Mouse (Mus musculus): ENCODE results near the gene Msantd2.
A peak's percentile ranks its signal among the peaks of the same experiment; 100 is the strongest.

Msantd2 gene

DNA sequence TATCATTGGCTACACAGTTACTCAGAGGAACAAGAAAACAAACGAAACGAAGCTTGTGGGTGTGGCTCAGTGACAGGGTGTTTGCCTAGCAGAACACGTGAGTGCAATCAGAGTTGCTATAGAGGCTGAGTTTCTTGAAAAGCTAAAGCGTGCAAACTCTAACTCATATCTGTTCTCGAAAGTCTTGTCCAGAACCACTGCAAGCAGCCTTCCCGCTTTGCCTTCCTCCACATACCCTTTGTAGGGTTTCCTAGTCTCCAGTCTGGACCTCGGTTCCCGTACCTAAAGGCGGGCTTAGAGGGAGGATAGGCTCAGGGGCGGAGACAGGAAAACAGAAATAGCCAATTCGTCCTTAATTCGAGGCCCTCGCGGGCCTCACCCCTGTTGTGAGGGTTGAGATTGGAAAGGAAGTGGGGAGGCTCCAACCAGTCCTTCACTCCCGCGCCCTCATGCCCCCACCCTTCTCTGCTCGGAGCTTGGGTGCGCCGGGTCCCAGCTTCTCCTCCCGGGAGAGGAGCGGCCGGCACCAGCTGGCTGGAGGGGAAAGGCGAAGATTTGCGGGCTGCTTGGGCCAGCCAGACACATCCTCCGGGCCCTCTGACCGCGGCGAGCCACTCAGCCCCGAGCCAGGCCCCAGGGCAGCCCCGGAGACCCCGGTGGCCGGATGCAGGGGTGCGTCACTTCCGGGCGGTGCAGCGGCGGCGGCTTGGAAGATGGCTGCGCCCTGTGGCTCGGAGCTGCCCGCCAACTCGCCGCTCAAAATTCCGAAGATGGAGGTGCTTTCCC, at the start of gene Msantd2:
Gene Msantd2, plus strand, starts transcription at position 709 of the 786 bp plus-strand sequence.
- peak; percentile 90 to 92 for DNase-seq (ENCODE audit: low spot score in 2 of 2)

DNA sequence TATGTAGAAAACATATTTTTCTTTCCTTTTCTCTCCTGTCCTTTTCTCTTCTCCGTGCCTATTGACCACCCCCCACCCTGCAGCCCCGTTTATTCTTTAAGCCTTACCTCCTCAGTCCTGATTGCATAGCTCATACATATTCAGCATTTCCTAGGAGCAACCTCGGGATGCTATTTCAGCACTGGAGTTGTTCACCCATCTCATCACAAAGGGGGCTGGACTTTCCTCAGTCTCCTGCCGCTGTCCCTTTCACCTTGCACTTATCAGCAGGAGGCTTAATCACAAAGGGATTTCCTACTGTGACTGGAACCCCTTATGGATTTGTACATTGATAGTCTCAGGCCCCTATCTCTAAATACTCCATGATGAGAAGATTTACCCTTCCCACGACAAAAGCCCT, 36.7 kb upstream of the Msantd2 start:
- no peak for DNase-seq (ENCODE audit: low spot score in 2 of 2)

DNA sequence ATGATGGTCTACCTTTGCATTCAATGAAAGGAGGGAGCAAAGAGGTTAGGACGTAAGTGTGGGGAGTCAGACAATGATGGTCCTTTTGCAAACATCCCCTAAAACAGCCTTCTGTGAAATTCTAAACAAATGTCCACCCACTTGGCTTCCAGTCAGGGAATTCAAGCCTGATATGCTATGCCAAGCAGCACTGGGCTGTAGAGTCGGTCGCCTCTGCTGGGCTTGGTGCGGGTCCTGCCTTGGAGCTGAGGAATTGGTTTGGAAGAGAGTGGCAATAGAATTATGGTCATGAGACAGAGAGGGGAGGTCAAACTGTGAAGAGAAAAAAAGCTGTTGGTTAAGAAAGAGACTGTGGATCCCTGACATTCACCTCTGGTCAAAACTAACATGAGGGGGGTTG, 35.8 kb upstream of the Msantd2 start:
- no peak for DNase-seq (ENCODE audit: low spot score in 2 of 2)

DNA sequence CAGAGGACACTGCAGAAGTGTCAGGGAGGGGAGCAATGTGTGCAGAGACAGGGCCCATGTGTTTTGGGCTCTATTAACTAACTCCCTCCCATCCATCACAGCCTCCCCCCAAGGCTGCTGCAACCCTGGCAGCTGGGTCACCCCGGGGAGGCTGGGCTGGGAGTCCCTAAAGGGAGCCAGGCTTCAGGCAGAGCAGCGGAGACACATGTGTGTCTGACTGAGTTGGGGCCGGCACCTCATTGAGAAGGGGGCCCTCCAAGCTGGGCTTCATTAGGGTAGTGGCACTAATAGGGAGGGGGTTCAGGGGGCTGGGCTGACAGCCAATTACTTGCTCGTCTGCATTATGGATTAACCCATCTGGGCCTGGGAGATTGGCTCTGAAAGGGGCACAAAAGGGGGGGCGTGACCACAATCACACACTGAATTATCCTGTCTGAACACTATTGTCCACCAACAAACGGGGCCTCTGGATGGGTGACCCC, 35.1 kb upstream of the Msantd2 start:
- DNase-seq (ENCODE audit: low spot score in 2 of 2) = no peak

DNA sequence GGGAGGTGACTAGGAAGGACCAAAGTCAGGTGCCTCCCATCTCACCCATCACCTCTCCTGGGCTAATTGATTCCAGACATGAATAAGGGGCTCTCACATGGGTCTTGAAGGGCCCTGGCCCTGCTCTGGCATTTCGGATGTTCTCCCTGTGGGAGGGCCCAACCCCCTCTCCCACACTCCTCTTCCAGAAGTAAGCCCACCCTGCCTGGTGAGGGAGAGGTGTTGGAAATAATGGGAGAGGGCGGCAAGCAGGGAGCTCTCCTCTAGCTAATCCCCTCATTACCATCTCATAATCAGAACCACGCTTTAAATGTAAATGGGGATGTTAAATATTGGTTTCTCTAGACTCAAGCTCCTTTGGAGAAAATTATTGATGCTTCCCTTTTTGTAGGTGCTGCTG, 34.1 kb upstream of the Msantd2 start:
- no peak for DNase-seq (ENCODE audit: low spot score in 2 of 2)

DNA sequence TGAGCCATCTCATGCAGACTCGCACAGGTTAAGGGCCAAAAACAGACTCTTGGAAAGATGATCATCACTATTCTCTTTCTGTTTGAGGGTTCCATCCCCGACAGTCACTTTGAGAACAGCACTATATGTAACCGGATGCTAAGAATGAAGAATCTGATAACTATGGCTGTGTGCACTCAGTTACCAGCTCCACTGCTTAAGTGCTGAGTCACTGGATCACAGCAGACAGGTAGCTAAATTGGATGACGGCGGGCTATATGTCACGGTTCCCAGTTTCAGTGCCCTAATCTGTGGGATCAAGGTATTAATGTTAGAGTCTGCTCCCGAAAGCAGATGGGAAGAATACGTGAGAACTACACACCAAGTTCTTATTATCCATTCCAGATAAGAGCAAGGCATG, 33.3 kb upstream of the Msantd2 start:
- no peak for DNase-seq (ENCODE audit: low spot score in 2 of 2)

DNA sequence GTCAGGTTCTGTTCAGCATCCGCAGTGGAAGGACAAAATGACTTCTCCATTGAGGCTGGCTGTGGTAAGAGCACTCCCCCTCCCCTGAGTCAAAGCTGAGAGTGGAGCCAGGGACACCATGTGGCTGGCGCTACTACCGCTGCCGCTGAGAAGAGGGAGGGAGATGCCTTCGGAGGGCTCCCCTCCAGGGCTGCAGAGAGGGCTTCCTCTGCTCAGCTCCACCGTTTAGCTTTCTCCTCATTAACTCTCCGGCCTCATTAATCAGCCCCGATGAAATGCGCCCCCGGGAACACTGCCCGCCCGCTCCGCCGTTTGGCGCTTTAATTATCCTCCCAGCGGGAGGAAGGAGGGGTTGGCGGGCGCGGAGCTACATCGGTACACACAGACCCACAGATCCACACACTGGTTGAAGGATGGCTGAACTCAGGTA, 32.6 kb upstream of the Msantd2 start:
- no peak for DNase-seq (ENCODE audit: low spot score in 2 of 2)

DNA sequence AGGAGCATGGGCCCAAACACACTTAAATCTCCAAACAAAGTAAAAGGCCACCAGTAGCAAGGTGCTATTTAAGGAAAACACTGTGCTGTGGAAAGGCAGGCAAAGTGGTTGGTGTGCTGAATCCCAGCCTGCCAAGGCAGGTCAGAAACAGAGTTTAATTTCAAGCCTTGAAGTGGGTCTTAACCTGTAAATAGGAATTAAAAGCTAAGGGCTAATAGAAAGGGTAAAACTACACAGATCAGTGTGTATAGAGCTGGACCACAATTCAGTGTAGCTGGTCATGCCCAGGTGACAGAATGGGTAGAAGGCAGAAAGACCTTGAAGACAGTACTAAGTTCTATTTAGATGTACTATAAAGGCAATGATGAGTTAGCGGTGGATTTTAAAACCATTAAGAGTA, 32.0 kb upstream of the Msantd2 start:
- no peak for DNase-seq (ENCODE audit: low spot score in 2 of 2)

DNA sequence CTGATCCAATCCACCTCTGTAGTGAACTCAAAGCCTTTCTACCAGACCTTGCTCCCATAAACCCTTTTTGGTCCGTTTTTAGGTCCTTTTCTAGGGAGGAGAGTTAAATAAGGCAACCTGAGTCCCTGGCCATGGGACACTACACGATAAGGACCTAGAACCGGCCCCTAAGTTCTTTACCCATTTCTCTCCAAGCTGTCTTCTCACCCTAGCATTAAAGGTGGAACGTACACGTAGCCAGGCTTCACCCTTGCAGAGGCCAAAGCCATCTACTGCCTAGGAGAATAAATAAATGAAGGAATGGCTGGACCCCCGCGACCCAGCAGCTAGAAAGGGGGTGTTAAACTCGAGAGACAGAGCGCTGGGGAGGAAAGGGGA, 29.5 kb upstream of the Msantd2 start:
- no peak for DNase-seq (ENCODE audit: low spot score in 2 of 2)

DNA sequence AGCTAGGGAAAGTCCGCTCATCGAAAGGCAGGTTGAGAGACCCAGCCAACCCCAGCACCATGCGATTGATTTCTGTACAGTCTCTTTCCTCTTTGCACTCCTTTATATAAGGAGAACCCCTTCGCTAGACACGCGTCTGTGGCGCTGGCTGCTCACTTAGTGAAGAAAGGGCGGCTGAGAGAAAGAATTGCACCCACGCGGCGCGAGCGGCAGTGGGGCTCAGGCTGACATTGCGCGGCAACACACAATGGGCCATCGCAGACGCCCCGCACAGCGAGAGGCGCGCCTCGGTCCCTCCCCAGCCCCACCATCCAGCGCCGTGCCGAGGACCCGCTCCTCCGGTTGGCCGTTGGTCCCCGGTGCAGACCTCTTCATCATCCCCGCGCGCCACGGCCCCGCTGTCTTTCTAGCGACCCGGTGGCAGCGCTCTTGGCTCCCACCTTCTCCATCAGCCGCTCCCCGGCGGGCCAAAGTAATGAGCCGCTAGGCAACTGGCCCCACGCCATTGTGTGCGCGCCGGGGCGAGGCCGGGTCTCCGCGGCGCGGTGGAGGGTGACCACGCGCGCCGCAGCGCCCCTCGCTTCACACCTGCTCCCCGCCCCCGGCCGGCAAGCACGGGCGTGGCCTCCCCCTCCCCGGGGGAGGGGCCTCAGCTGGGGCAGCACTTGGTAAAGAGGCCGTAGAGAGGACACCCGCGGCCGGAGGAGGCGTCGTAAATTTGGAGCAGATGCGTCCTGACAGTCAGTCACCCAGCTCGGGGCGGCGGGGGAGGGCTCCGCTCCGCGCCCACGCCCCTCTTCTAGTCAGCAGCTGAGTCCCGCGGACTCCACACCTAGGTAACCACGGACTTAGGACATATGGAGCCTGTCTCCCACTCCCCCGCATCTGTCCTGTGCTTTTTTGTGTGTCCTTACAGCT, 28.8 kb upstream of the Msantd2 start:
- DNase-seq (ENCODE audit: low spot score in 2 of 2) = no peak

DNA sequence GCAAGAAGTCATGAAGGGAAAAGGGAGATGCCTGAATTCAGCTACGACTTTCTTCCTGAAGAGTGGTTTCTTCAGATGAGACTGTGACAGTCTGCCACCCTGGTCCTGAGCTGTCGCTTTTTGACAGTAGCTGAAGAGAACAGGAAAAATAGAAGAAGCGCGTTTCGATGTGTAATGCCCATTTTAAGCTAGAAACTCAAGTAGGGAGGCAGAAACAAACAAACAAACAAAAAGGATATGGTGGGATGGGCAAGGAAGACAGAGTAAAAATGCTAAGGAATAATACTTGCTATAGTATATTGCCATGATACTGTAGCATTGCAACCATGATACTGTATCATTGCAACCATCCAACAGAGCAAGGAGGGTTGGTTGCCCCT, 28.2 kb upstream of the Msantd2 start:
- DNase-seq (ENCODE audit: low spot score in 2 of 2) = no peak

DNA sequence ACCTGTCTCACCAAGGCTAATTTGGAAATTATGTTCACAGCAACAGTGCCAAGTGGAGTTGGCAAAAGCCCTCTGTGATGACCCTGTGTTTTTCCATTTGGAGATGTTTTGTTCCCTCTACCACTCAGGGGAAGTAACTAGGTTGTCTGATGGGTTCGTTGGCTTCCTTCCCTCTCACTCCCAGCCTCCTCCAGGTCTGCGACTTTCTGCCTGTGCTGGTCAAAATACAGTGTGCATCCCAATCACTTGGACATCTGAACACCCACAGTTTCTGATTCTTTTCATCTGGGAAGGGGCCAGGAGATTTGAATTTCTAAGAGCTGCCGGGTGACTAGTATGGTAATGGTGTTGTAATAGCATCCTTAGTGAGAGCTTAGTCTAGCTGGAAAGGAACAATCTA, 27.5 kb upstream of the Msantd2 start:
- no peak for DNase-seq (ENCODE audit: low spot score in 2 of 2)

DNA sequence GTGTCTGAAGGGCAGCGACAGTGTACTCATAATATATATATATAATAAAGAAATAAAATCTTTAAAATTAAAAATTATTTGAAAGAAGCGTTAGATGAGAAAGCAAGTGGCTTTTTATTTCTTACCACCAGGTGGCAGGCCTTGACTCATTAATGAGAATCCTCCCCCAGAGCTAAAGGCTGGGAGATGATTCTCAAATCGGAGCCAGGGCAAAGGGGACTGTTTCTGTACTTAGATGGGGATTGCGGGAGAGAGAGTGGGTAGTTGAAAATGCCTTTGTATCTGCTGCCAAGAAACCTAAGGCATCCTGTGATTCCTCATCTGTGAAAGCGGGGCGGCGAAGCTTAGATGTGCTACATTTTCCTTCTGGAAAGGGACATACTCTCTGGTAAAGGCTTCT, 26.4 kb upstream of the Msantd2 start:
- peak; percentile 13 to 42 for DNase-seq (ENCODE audit: low spot score in 2 of 2)

DNA sequence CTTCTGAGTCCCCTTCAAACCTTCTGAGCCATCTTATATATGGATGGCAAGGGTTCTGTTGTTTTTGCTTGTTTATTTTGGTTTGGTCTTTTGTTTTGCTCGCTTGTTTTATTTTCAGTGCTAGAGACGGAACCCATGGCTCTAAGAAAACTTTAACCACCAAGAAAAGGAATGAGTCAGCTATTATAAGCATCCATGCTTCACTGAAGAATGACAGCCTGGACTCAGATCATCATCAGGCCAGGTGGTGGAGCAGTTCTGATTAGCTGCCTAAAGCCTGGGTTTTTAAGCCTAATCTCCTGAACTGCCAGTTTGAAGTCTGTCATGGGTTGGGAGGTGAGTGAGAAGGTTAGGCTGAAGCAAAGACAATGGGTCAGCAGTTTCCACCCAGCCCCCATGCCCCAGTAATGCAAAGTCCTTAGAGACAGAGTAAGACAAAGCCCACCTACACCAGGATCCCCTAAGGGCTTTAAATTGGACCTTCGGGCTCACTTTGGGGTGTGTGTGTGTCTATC, 15.5 kb upstream of the Msantd2 start:
- no peak for DNase-seq (ENCODE audit: low spot score in 2 of 2)

DNA sequence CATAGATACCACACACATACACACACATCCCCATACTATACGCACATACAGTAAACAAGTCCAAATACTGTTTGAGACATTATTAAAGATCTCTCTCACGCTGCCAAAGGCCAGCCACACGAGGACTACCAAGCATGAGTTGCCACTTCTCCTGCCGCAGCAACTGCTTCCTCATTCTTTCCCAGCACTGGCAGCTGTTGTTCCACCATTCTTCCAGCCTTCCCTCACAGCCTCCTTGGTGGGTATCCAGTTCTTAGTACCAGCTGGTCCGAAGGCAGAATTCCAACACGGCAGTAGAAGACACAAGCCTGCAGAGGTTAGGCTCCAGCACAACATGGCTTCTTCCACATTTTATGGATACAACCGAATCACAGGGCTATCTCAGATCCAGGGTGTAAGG, 14.2 kb upstream of the Msantd2 start:
- DNase-seq (ENCODE audit: low spot score in 2 of 2) = no peak

DNA sequence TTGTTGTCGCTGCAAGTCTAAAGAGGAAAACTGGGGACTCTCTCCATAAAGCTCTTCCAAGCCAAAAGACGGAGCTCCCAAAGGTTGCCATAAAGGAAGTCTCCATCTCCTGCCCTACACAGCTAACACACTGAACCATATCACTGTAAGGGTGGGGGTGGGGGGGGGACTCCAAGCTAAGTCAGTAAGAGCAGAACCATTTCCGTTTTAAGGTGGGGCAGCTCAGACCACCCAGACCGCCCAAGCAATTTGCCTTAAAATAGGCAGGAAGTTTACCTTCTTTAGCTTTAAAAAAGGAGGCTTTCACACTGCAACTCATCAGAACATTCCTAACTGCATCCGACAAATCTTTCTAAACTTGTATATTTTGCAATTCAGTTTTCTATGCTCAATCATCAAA, 4.0 kb upstream of the Msantd2 start:
- DNase-seq (ENCODE audit: low spot score in 2 of 2) = no peak

DNA sequence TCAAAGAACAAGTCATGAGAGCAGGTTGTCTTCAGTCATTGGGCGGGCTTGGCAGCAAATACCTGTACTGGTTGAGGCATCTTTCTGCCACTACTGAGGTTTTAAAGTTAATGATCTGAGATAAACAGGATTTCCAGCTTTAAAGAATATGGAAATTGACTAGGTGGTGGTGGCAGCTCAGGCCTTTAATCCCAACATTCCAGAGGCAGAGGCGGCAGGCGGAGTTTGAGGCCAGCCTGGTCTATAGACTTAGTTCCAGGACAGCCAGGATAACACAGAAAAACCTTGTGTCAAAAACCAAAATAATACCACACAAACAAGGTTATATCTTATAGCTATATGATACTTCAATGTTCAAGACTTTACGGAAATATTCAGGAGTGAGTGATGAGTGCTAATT, 1.1 kb upstream of the Msantd2 start:
- no peak for DNase-seq (ENCODE audit: low spot score in 2 of 2)

DNA sequence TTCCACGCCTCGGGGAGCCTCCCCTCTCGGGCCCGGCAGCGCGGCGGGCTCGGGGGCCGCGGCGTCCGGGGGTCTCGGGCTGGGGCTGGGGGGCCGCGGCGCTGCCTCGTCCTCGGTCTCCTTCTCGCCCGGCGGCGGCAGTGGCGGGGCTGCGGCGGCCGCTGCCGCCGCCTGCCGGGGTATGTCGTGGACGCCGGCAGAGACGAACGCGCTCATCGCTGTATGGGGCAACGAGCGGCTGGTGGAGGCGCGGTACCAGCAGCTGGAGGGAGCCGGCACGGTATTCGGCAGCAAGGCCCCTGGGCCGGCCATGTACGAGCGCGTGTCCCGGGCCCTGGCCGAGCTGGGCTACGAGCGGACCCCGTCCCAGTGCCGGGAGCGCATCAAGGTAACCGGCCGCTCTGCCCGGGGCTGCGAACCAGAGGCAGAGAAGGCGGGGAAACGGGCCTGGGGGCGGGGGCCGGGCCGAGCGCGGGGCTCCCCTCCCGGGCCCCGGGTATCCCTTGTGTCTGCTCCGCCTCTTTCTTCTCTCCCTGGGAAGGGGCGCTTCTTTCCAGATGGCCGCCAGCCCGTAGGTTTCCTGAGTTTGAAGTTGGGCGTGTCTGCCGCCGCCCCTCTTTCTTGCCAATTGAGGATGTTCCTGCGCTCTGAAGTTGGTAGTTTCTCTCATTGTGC, 464 bp downstream of the Msantd2 start:
- peak; percentile 22 to 23 for DNase-seq (ENCODE audit: low spot score in 2 of 2)

DNA sequence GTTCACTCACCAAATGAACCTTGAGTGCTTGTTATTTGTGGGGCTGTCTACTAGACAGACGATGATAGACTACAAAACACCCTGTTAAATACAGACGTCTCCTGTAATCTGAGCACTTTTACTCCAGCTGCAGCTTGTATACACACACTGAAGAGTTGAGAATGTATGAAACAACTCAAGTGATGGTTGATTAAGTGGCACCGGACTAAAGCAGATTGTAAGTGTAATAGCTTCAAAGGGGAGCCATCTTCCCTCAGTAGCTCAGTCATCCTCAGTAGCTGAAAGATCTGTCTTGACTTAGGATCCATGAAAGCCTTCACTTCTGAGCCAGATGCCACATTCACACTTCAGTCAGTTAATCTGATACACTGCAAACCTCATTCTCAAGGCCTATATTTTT, 6.6 kb downstream of the Msantd2 start:
- no peak for DNase-seq (ENCODE audit: low spot score in 2 of 2)

DNA sequence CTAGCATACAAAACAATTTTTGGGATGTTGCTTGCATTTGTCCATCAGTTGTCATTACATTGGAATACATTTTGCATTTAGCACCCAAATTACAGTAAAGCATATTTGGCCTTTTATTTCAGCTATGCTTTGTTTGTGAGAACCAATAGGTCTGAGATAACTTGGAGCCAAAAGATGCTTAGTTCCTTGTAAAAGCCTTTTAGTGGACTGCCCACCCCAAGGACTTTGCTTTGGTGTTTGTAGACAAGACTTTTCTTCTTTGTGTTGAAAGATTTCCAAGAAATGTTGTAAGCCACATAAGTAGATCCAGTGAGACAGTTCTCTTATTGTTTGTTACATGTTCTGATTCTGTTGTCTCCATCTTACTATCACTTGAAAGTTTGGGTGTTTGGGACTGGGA, 7.2 kb downstream of the Msantd2 start:
- DNase-seq (ENCODE audit: low spot score in 2 of 2) = no peak

DNA sequence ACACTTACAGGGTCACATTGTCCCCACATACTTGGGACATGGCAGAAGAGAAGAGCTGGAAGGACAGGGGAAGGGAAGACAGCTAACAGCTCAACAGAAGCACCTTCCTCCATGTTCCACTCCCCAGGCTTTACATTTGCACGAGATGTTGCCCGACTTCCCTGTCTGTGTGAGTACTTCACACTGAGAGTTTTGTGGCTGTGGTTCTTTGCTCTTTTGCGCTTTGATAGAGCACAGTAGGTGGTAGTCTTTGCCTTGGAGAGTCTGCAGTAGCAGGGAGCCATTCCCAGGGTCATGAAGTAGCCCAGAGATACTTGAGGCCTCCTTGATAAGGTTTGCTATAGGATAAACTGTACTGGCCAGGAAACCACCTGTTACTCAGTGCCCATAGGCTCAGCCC, 11.1 kb downstream of the Msantd2 start:
- no peak for DNase-seq (ENCODE audit: low spot score in 2 of 2)

DNA sequence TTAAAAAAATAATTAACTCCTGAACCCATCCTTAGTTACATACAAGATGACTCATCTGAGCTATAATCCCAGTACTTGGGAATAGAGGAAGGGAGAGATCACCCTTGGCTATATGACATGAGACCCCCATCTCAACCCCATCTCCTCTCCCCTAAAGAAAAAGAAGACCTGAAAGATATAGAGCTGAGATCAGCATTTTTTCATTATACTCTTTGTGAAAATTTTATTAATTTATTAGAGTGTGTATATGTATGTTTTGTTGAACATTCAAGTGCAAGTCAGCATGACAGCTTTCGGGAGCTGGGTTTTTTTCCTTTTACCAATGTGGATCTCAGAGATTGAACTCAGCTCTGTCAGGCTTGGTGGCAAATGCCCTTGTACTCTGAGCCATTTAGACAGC, 12.1 kb downstream of the Msantd2 start:
- no peak for DNase-seq (ENCODE audit: low spot score in 2 of 2)
